Mouse (Mus musculus) limb, embryonic 15.5 days (tissue): ENCODE measurements around the gene Pitpna. TPM values are rescaled to one million over a fixed set of nuclear protein-coding genes. Genes with fewer than 3 reads are reported as not detected.
A peak's percentile ranks its signal among the peaks of the same experiment; 100 is the strongest.
"Not testable (repeated sequence)": the region's sequence is repeated elsewhere in the genome, so short reads cannot be mapped to it uniquely, and the experiment has no call there.

Experiments
- ATAC-seq: fragments of 200-750 bp; cut with Nextera tagmentation; 2 replicates; pipeline ENCODE4 v1.8.0; 2017; ENCODE audit warnings: low read depth, moderate TSS enrichment; ENCODE audit not compliant: insufficient number of reproducible peaks, low FRiP score, low TSS enrichment
- H3K27ac ChIP-seq: fragments of 300-500 bp; sonication (generic); 2 replicates; pipeline ENCODE4 v1.5.1; 2015; ENCODE audit warnings: moderate library complexity, mild to moderate bottlenecking, inconsistent platforms
- H3K27me3 ChIP-seq: fragments of 300-500 bp; sonication (generic); 2 replicates; pipeline ENCODE4 v1.6.1; 2015; ENCODE audit warnings: inconsistent platforms
- H3K36me3 ChIP-seq: fragments of 300-500 bp; sonication (generic); 2 replicates; pipeline ENCODE4 v1.6.1; 2015; ENCODE audit warnings: inconsistent platforms
- H3K4me1 ChIP-seq: fragments of 300-500 bp; sonication (generic); 2 replicates; pipeline ENCODE4 v1.6.1; 2015; ENCODE audit warnings: inconsistent platforms
- H3K4me2 ChIP-seq: fragments of 300-500 bp; sonication (generic); 2 replicates; pipeline ENCODE4 v1.6.1; 2015; ENCODE audit warnings: mild to moderate bottlenecking, inconsistent platforms
- H3K4me3 ChIP-seq: fragments of 300-500 bp; sonication (generic); 2 replicates; pipeline ENCODE4 v1.5.1; 2015; ENCODE audit warnings: mild to moderate bottlenecking, inconsistent platforms
- H3K9ac ChIP-seq: fragments of 300-500 bp; sonication (generic); 2 replicates; pipeline ENCODE4 v1.6.1; 2015; ENCODE audit warnings: inconsistent platforms
- H3K9me3 ChIP-seq: fragments of 300-500 bp; sonication (generic); 2 replicates; pipeline ENCODE4 v1.6.1; 2016; ENCODE audit warnings: inconsistent platforms
- WGBS: fragments of 180-500 bp; shearing (Covaris S2); methylation state at CpG from one replicate; pipeline ENCODE4 v1.1.7; 2015; 5-methylcytosine and 5-hydroxymethylcytosine counted together
- polyA plus RNA-seq: library from polyadenylated mRNA; unstranded; fragments of >200 nt; fragmentation: Nextera tagmentation; extraction: Ambion mirVana; gene quantifications from 2 replicates; pipeline ENCODE4 v1.2.1, GENCODE M21; 2015

The Pitpna gene
- polyA plus RNA-seq, 1 experiment from 2014 or later, result 65.4 TPM

DNA sequence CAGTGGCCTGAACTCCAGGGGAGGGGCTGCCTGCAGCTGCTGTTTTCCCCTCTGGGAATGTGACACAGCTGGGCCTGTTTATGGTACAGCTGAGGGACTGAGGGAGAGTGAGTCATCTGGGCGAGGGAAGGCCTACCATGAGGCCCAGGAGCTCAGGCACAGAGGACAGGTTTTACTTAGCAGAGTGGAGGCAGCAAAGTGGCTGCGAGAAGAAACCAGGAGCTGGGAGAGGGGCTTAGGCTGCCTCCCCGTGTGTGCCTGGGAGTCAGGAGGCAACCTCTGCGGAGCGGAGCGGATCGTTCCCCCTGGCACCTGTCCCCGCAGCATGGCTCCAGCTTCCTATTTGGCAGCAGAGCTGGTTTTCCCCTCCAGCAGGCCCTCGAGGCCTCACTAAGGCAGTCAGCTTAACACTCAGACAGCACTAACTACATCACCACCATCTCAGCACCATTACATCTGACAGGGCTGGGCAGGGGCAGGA, 35.9 kb upstream of the Pitpna start:
- no peak overlapping the region for H3K4me3 ChIP-seq
- ATAC-seq, result peak; percentile 61; the same call in 1 of the 2 replicates
- no peaks in the 10 kb centered on the region for H3K9me3 ChIP-seq
- no peaks in the 10 kb centered on the region for H3K27me3 ChIP-seq
- no peak overlapping the region for H3K9ac ChIP-seq
- 21% methylated on average over 9 of the region's 9 CpGs for WGBS
- H3K4me2 ChIP-seq, result 0 out of 2 replicates have a peak overlapping the region, but pooled peaks have one; percentile 12
- H3K4me1 ChIP-seq, result peaks cover 33% of the 10 kb centered on the region
- H3K36me3 ChIP-seq, result no peaks in the 10 kb centered on the region
- H3K27ac ChIP-seq, result peak overlapping the region; percentile 79

DNA sequence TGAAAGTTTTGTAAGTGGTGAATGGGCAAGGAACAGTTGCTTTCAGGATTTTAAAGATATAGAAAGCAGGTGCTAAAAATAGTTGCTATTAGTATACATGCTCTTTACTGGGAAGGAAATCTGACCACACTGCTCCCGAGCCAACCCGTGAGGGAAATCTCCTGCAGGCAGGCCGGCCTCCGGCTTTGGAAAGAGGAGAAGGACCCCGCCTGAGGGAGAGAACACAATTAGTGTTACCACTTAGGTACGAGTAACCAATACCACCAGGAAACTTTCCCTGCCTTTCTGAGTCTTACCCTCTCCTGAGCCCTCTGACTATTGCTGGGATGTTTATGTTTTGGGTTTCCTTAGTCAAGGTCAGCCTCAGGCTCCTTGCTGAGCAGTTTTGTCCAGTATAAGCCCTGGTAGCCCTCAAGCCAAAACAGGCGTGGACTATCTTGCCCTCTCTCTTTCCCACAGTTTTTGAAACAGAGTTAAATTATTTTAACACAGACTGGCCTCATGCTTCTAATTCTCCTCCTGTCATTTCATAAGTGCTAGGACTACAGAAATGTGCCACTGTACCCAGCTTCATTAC, 34.9 kb upstream of the Pitpna start:
- Histone ChIP-seq H3K4me2 (no peak overlapping the region), H3K4me3 (no peak overlapping the region), H3K36me3 (no peaks in the 10 kb centered on the region), H3K9ac (no peak overlapping the region), H3K27ac (peak overlapping the region; percentile 79), H3K27me3 (no peaks in the 10 kb centered on the region), H3K9me3 (no peaks in the 10 kb centered on the region), H3K4me1 (peaks cover 33% of the 10 kb centered on the region)
- WGBS, result 29% methylated on average over 7 of the region's 7 CpGs
- no peak for ATAC-seq

GRCm38 (mm10) chr11:75556006-75556405, 31.9 kb upstream of the Pitpna start:
- 93% methylated on average over 6 of the region's 6 CpGs for WGBS
- not testable (repeated sequence) for H3K9me3 ChIP-seq, H3K27me3 ChIP-seq, H3K27ac ChIP-seq, H3K4me3 ChIP-seq, ATAC-seq, H3K9ac ChIP-seq, H3K36me3 ChIP-seq, H3K4me2 ChIP-seq
- peaks cover 22% of the 10 kb centered on the region for H3K4me1 ChIP-seq

DNA sequence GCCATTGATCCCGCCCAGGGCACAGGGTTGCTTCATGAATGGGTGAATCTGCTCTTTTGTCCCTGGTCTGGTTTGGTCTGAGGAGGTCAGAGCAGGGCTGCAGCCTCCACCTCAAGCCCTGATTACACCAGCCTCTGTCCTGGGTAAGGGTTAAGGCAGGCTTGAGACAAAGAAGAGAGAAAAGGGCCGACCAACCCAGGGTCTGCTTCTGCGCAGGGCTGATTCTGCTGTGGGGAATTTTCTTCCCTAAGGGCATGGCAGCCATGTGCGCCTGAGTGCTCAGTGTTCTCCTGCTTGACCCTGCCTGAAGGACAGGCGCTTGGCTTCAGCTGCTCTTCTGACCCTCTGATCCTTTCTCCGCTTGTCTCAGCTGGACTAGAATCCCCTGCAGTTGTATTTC, 30.8 kb upstream of the Pitpna start:
- Histone ChIP-seq H3K4me1 (peaks cover 10% of the 10 kb centered on the region), H3K9ac (no peak overlapping the region), H3K4me3 (no peak overlapping the region), H3K36me3 (no peaks in the 10 kb centered on the region), H3K27ac (no peak overlapping the region), H3K9me3 (no peaks in the 10 kb centered on the region), H3K4me2 (no peak overlapping the region), H3K27me3 (no peaks in the 10 kb centered on the region)
- no peak for ATAC-seq
- 82% methylated on average over 6 of the region's 6 CpGs for WGBS

DNA sequence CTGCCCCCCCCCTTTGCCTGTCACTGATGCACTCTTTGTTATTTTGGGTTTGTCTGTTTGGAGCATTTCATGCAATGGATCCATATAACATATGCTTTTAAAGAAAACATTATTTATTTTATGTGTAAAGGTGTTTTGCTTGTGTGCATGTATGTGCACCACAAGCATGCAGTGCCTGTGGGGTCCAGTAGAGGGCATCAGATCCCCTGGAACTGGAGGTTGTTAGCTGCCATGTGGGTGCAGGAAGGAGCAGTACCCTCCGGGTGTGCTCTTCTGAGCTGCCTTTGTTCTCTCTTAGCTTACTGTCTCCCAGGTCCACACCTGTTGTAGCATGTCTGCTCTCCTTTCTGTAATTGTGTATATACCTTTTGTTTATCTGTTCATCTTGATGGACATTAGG, 29.8 kb upstream of the Pitpna start:
- ATAC-seq, result no peak
- no peaks in the 10 kb centered on the region for H3K27me3 ChIP-seq
- WGBS, result 96% methylated on average over 1 of the region's 1 CpGs
- no peak overlapping the region for H3K9ac ChIP-seq
- no peaks in the 10 kb centered on the region for H3K9me3 ChIP-seq
- peaks cover under 1% of the 10 kb centered on the region; the same call in 1 of the 2 replicates for H3K4me1 ChIP-seq
- no peak overlapping the region for H3K4me2 ChIP-seq
- H3K36me3 ChIP-seq, result no peaks in the 10 kb centered on the region
- H3K4me3 ChIP-seq, result no peak overlapping the region
- no peak overlapping the region for H3K27ac ChIP-seq

GRCm38 (mm10) chr11:75559870-75560504, 27.9 kb upstream of the Pitpna start:
- no peaks in the 10 kb centered on the region for H3K36me3 ChIP-seq
- 82% methylated on average over 8 of the region's 8 CpGs for WGBS
- ATAC-seq, result no peak

GRCm38 (mm10) chr11:75560530-75561409, 27.1 kb upstream of the Pitpna start:
- Histone ChIP-seq H3K4me3 (no peak overlapping the region), H3K9ac (no peak overlapping the region), H3K4me2 (no peak overlapping the region), H3K27me3 (no peaks in the 10 kb centered on the region), H3K9me3 (no peaks in the 10 kb centered on the region), H3K36me3 (no peaks in the 10 kb centered on the region), H3K27ac (no peak overlapping the region), H3K4me1 (no peaks in the 10 kb centered on the region)
- 68% methylated on average over 14 of the region's 14 CpGs for WGBS
- ATAC-seq, result no peak

More at GRCm38 (mm10) chr11:75559870-75560504, 27.9 kb upstream of the Pitpna start:
- H3K27ac ChIP-seq, result no peak overlapping the region
- H3K9me3 ChIP-seq, result no peaks in the 10 kb centered on the region
- no peak overlapping the region for H3K4me2 ChIP-seq
- H3K4me1 ChIP-seq, result no peaks in the 10 kb centered on the region
- H3K4me3 ChIP-seq, result no peak overlapping the region
- H3K27me3 ChIP-seq, result no peaks in the 10 kb centered on the region
- no peak overlapping the region for H3K9ac ChIP-seq

DNA sequence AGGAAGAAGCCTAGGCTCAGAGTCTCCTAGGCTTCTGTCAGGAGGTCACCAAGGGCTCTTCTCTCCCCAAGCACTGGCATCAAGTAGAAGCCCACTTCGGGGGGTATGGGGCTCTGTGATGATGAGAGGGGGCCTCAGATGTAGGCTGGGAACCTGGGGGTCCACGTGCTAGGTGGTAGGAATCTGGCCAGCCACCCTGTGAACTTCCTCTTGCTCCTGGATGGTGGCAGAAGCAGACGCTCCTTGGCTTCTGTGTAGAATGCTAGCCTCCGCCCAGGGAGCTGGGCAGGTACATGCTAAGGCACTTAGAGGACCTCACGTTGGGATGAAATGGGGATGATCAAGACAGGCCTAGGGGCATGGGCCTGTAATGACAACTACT, 26.5 kb upstream of the Pitpna start:
- no peak for ATAC-seq
- H3K9me3 ChIP-seq, result no peaks in the 10 kb centered on the region
- no peaks in the 10 kb centered on the region for H3K27me3 ChIP-seq
- H3K36me3 ChIP-seq, result no peaks in the 10 kb centered on the region
- H3K4me3 ChIP-seq, result no peak overlapping the region
- WGBS, result 78% methylated on average over 5 of the region's 5 CpGs
- H3K4me1 ChIP-seq, result no peaks in the 10 kb centered on the region
- no peak overlapping the region for H3K4me2 ChIP-seq
- no peak overlapping the region for H3K9ac ChIP-seq
- H3K27ac ChIP-seq, result no peak overlapping the region

GRCm38 (mm10) chr11:75562840-75563239, 25.1 kb upstream of the Pitpna start:
- ATAC-seq, result no peak; the same call in 1 of the 2 replicates
- Histone ChIP-seq H3K27ac (no peak overlapping the region), H3K36me3 (no peaks in the 10 kb centered on the region), H3K27me3 (no peaks in the 10 kb centered on the region), H3K9ac (no peak overlapping the region), H3K4me1 (0 out of 2 replicates have a peak, but pooled peaks cover 2% of the 10 kb centered on the region), H3K9me3 (no peaks in the 10 kb centered on the region), H3K4me2 (no peak overlapping the region), H3K4me3 (no peak overlapping the region)
- 81% methylated on average over 8 of the region's 8 CpGs for WGBS

DNA sequence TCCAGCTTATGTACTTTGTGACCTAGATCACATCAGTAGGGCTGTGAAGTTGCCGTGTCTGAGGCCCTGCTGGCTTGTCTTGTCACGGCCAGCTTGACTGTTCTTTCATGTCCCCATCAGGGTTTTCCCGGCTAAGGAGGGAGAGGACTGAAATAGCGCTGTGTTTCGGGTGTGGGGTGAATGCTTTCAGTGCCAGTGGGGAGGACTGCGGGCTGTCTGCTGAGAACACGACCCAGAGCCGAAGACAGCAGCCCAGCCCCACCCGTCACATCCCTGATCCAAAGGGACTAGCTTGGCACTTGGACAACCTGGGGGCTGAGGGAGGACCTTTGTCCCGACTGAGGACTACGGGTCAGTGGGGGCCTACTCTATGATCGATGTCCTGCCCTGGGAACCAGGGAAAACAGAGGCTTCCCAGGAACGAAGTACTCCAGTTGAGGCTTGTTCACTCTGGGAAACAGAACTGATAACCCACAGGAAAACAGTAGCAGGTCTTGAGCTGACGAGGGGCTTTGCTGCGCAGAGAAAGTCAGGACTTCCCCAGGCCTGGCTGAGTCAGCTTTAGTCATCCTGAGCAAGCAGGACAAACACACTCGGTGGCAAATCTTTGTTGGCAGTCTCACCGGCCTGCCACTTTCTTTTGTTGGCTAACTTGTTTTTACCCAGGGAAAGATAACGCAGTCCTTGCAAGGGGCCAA, 23.9 kb upstream of the Pitpna start:
- no peak for ATAC-seq
- H3K27ac ChIP-seq, result peak overlapping the region; percentile 17; the same call in 1 of the 2 replicates
- H3K9ac ChIP-seq, result no peak overlapping the region
- H3K4me3 ChIP-seq, result no peak overlapping the region
- H3K9me3 ChIP-seq, result no peaks in the 10 kb centered on the region
- 0 out of 2 replicates have a peak, but pooled peaks cover 2% of the 10 kb centered on the region for H3K4me1 ChIP-seq
- no peaks in the 10 kb centered on the region for H3K36me3 ChIP-seq
- 65% methylated on average over 18 of the region's 18 CpGs for WGBS
- H3K4me2 ChIP-seq, result no peak overlapping the region
- no peaks in the 10 kb centered on the region for H3K27me3 ChIP-seq

DNA sequence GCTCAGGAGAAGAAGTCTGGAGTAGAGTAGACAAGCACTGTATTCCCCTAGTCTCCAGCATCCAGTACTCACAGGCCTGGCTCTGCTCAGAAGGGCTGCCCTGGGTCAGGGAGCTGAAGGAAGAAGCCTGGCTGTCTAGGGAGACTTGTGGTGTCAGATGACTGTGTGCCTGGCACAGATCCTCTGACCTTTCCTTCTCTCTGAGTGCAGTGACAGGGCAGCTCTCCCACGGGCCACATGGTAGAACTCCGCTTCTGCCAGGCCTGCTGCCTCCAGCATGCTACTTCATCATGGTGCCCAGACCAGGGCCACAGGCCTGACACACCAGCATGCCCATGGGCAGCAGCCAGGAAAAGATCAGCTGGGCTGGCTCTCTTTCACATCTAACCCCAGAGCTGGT, 22.0 kb upstream of the Pitpna start:
- no peaks in the 10 kb centered on the region for H3K27me3 ChIP-seq
- WGBS, result 81% methylated on average over 2 of the region's 2 CpGs
- no peak overlapping the region for H3K4me3 ChIP-seq
- no peak overlapping the region for H3K9ac ChIP-seq
- 0 out of 2 replicates have a peak, but pooled peaks cover 3% of the 10 kb centered on the region for H3K4me1 ChIP-seq
- H3K4me2 ChIP-seq, result no peak overlapping the region
- H3K27ac ChIP-seq, result no peak overlapping the region
- no peak for ATAC-seq
- no peaks in the 10 kb centered on the region for H3K9me3 ChIP-seq
- H3K36me3 ChIP-seq, result no peaks in the 10 kb centered on the region
